Mouse (Mus musculus): Measurements from ENCODE around the gene Cfap97d1.

Cfap97d1 gene

GRCm38 (mm10) chr11:102037789-102038188 lies 53.7 kb downstream of the Cfap97d1 start:
- no peak for DNase-seq (ENCODE audit: low spot score)

GRCm38 (mm10) chr11:102039487-102040137 lies 55.5 kb downstream of the Cfap97d1 start:
- DNase-seq (ENCODE audit: low spot score), result no peak

- DNase-seq (ENCODE audit: low spot score), result peak; percentile 84
Measured at GRCm38 (mm10) chr11:102040138-102040524, 56.1 kb downstream of the Cfap97d1 start.

- no peak for DNase-seq (ENCODE audit: low spot score)
Measured at GRCm38 (mm10) chr11:102040646-102041045, 56.6 kb downstream of the Cfap97d1 start.

GRCm38 (mm10) chr11:102041350-102041949 lies 57.4 kb downstream of the Cfap97d1 start, which contains the start of gene Cd300lg:
Cd300lg (plus strand) TSS chr11:102041509.
- no peak for DNase-seq (ENCODE audit: low spot score)

All from layer of hippocampus, adult 11-12 months (tissue).